Mouse (Mus musculus) frontal cortex, postnatal 10 days (tissue): ENCODE measurements at regions not wholly inside any gene's neighbourhood (a gene's known extent, or its start where the extent isn't known, plus 50 kb on each side); places are given as distances from the start of the nearest gene placed in this dataset.
A peak's percentile ranks its signal among the peaks of the same experiment; 100 is the strongest.

Experiments
- DNase-seq, 2 experiments: peaks; one replicate each; pipeline ENCODE4 v3.0.0; 2022; ENCODE audit warnings: low spot score in 2 of 2, mixed read lengths in 1 of 2

DNA sequence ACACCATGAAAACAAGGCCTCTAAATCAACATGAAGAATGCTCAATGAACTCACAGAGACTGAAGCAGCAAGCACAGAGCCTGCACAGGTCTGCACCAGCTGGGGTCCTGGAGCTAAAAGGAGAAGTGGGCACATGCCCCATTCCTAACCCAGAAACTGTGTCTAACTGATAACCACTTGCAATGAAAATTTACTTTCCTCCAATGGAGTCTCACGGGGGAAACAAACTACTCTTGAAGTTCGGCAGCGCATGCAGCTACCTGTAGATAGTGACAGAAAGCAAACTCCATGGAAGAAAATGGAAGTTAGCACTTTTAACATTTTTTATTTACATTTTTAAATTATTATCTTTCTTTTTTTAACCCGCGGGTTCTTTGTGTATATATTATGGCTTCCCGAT, 76.8 kb upstream of the Akap6 start:
- no peak for DNase-seq

DNA sequence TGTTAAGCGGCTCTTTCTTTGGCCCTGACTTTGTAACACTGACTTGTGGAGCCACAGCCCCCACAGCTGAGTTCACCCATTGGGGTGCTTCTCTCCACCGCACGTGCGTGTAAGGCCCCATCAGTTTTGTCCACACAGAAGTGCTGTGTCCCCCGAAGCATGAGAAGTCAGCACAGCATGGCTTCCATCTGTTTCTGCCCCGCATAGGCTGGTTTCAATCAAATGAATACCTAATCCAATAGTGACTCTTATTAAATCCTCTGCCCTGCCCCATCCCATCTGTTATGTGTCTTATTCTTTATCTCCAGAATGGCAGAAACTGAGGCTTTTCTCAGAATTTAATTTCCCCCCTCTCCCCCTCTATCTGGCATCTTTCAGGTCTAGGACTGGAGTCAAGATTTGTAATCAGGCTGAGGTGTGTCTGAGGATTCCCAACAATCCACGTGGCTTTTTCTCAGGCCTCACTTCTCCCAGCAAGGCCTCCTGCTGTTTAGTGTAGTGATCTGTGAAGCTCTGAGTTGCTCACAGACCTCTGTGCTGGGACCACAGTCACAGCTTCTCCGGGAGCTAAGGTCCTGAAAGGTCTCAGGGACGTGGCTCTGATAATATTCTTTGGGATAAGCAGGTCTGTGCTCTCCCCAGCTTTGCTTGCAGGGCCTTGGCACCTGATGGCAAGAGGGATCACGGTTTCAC, 75.6 kb upstream of the Akap6 start:
- DNase-seq, result no peak

DNA sequence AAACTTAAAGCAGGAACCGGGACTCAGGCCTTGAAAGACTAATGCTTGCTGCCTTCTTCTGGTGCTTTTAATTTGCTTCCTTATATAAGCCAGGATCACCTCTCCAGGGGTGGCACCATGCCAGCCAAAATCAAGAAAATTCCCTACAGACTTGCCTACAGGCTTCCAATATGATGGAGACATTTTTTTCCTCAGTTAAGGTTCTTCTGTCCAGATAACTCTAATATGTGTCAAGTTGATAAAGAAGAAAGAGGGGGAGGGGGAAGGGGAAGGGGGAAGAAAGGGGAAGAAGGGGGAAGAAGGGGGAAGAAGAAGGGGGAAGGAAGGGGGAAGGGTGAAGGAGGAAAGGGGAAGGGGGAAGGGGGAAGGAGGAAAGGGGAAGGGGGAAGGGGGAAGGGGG, 74.3 kb upstream of the Akap6 start:
- no peak for DNase-seq

DNA sequence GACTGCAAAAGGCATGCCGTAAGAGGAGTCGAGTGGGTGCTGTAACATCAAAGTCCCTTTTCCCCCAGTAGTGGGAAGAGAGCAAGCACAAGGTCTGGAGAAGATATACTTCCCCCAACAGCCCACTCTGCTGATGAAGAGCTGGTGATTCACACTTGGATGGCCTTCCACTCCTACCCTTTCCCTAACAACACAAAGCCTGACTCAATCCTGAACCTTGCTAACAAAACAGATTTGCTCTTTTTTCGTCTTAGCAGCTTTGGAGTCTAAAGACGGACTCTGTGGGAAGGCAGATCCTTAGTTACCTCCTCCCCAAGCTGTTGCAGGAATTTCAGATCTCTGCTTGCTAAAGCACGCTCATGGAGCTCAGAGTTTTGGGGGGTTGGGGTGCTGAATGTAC, 70.4 kb upstream of the Akap6 start:
- DNase-seq, result peak in 1 of 2 experiments; percentile 16

DNA sequence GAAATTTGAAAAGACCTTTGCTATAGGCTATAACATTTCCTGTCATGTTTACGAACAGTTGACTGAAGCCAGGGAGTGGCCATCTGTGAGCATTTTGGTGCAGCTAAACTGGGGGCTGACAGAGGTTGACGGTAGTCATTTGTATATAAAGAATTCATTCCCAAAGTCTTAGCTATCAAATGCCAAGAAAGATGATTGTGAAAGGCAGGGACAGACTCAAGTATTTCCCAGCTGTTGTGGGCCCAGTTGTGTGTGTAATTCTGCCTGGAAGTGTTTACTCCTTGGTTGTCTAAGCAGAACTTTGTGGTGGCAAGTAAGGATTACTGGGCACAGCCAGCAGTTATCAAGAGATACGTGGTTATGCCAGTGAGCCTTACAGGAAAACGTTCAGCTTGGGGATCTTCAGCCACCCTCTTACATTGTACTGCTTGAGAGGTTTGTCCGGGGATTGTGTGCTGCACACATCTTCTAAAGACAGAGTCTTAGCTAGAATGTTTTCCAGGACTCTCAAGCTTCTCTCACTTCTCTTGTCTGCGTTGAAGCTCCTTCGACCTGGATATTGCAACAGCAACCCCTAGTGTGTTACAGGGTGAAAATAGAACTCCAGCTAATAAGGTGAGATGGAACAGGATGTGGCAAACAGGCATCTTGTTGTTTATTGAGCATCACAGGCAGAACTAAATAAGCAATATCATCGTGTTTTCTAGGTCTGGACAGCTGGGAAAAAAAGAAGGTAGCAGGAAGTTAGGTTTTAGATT, 63.9 kb upstream of the Akap6 start:
- no peak for DNase-seq

DNA sequence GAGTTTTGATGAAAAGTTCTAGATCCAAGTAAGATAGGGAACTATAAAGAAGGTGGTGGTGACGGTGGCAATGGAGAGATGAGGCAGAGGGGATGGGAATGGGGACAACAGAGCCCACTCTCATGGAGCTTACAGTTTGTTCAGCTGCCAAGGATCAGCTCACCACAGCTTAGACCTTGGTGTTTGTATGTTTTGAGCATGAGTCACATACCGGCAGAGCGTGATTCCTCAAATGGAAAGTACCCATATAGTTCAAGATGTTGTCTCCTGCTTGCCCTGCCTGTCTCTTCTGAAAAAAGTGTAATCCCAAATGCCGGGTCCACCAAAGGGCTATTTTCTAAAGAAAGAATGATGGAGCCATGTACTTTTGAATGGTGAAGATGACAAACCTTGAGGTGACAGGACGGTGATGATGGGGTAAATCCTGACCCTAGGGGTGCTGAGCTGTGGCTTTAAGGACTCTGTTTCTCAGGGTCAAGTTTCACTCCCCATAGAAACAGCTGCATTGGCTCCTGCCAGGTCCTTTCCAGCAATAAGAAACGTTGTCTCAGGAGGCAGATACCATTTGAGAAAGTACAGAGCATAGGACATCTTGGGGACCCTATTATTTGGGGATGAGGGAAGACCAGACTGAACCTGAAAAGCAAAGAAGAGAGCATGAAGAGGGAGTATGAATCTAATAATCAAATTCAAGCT, 62.8 kb upstream of the Akap6 start:
- DNase-seq, result no peak

DNA sequence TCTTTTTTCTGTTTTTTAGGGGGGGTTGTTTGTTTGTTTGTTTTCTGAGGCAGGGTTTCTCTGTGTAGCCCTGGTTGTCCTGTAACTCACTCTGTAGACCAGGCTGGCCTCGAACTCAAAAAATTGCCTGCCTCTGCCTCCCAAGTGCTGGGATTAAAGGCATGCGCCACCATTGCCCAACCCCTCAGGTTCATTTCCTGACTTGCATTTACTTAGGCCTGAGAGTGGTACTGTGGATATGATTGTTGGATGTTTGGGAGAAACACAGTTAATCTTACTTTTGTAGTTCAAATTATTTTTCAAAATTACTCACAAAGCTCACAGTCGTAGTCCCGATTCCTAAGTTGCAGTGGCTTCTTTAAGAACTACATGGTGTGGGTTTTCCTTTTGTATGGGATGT, 62.3 kb upstream of the Akap6 start:
- DNase-seq, result no peak

DNA sequence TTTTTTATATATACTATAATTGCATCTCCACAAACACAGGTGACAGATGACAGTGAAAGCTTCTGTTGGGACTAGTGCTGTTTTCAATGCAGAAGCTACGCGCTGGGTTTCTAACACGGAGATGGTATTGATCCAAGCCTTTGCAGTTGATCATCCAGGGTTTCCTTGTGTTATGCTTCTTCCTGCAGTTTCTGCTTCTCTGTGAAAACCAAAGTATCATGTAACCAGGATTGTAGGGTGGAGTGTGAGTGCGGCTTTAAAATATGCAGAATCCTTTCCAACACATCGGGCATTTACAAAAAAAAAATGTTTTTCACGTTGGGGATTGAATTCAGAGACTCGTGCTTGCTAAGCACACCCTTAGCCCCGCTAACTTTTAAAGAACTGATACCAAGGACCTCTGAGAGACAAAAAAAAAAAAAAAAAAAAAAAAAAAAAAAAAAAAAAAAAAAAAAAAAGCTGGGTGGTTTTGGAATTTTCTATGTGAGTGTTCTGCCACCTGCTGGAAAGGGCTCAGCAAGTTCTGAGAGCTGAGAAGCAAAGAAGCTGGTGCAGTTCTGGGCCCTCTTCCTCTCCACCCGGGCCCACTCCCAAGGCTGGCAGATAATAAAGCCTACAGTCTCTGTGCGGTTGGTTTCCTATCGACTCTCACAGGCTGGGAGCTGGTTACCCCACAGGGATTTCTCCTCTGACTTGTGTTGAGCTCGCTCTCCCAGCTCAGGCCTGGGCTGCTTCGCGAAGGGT, 61.5 kb upstream of the Akap6 start:
- DNase-seq, result peak in 1 of 2 experiments; percentile 58

DNA sequence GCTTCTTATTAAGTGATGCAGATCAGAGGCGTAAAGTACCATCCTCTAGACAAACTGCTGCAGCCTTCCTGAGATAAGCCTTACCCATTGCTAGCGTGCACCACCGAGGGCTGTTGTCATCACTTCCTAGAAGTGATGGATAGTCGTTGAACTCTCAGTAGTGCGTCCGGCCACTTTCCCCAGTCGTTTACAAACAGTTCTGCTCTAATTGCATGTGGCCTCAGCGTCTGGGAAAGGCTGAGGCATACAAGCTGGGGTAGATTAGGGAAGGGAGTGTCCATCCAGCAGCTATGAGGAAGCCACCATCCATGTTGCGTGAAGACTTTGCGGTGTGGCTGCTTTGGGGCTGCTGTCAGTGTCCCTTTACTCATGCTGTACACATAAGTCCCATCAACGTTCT, 60.7 kb upstream of the Akap6 start:
- DNase-seq, result no peak

DNA sequence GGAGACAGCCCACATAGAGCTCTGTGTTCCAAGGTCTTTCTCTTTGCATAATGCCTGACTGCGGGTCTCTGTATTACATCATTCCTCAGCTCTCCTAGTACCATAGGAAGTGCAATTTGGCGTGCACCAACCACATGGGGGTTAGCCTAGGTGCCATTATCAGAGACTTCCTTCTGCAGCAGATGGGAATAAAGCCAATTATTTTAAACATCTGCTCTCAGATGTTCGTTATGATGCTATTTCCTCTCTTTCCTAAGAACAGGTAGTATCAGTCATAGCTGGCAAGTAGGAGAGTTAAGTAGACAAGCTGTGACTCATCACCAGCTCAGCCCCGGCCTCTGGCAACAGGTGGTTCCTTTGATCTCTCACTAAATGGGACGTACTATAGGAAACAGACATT, 55.1 kb upstream of the Akap6 start:
- no peak for DNase-seq
